Mouse (Mus musculus): ENCODE measurements around the gene Tpm1. TPM values are rescaled to one million over a fixed set of nuclear protein-coding genes. Genes with fewer than 3 reads are reported as not detected.
A peak's percentile ranks its signal among the peaks of the same experiment; 100 is the strongest.

The Tpm1 gene
- polyA plus RNA-seq, 1 experiment from 2014 or later = 818 TPM

DNA sequence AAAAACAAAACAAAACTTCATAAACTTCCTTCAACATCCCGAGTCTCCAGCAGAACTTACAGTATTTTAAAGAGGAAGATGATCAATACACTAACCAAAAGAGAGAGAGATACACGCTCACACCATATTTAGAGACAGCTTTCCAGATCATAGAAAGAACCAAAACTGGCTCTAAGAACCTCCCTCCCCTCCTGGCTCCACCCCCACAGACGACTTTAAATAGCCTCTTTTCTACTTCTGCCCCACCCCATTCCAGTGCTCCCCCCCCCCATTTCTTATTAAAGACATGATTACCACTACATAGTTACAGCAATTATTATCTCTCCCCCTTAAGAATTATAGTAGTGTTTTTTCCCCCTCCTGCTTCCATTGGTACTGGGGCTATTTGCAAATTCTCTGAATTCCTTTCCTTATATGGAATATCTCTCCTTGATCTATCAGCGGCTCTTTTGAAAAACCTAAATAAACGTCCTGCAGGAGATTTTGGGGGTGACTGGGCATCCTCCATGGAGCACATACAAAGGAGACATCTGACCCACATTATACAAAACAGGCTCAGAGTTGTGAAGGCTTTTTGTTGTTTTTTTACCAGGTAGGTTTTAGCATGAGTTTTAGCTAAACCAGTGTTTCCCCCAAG, 3.1 kb downstream of the Tpm1 start:
- Histone ChIP-seq H3K27me3 (0 out of 2 replicates have a peak, but pooled peaks cover 2% of the 10 kb centered on the region), H3K4me2 (peak overlapping the region; percentile 92), H3K4me3 (peak overlapping the region; percentile 75), H3K9ac (peak overlapping the region; percentile 95; the same call in 1 of the 2 replicates), H3K36me3 (peaks cover 4% of the 10 kb centered on the region; the same call in 1 of the 2 replicates), H3K27ac (peak overlapping the region; percentile 93; the same call in 1 of the 2 replicates), H3K4me1 (peaks cover 73% of the 10 kb centered on the region), H3K9me3 (no peaks in the 10 kb centered on the region)
- WGBS = 7% methylated on average over 5 of the region's 5 CpGs
- ATAC-seq (ENCODE audit: insufficient number of reproducible peaks, insufficient read depth, low FRiP score, low TSS enrichment, low read depth) = no peak

GRCm38 (mm10) chr9:67045306-67045675, 3.9 kb downstream of the Tpm1 start:
- Histone ChIP-seq H3K9me3 (no peaks in the 10 kb centered on the region), H3K4me3 (peak overlapping the region; percentile 75), H3K4me2 (peak overlapping the region; percentile 92), H3K4me1 (peaks cover 74% of the 10 kb centered on the region), H3K9ac (peak overlapping the region; percentile 41; the same call in 1 of the 2 replicates), H3K27ac (peak overlapping the region; percentile 62), H3K36me3 (peaks cover 11% of the 10 kb centered on the region; the same call in 1 of the 2 replicates), H3K27me3 (no peaks in the 10 kb centered on the region)
- ATAC-seq (ENCODE audit: insufficient number of reproducible peaks, insufficient read depth, low FRiP score, low TSS enrichment, low read depth) = no peak
- 26% methylated on average over 4 of the region's 4 CpGs for WGBS

GRCm38 (mm10) chr9:67044551-67045305, 4.5 kb downstream of the Tpm1 start:
- H3K4me2 ChIP-seq = peak overlapping the region; percentile 92
- peaks cover 17% of the 10 kb centered on the region; the same call in 1 of the 2 replicates for H3K36me3 ChIP-seq
- WGBS = 13% methylated on average over 9 of the region's 9 CpGs
- peak overlapping the region; percentile 88; the same call in 1 of the 2 replicates for H3K9ac ChIP-seq
- no peaks in the 10 kb centered on the region for H3K27me3 ChIP-seq
- H3K4me3 ChIP-seq = peak overlapping the region; percentile 75
- H3K4me1 ChIP-seq = peaks cover 76% of the 10 kb centered on the region
- no peak for ATAC-seq (ENCODE audit: insufficient number of reproducible peaks, insufficient read depth, low FRiP score, low TSS enrichment, low read depth)
- H3K27ac ChIP-seq = peak overlapping the region; percentile 90
- H3K9me3 ChIP-seq = no peaks in the 10 kb centered on the region

DNA sequence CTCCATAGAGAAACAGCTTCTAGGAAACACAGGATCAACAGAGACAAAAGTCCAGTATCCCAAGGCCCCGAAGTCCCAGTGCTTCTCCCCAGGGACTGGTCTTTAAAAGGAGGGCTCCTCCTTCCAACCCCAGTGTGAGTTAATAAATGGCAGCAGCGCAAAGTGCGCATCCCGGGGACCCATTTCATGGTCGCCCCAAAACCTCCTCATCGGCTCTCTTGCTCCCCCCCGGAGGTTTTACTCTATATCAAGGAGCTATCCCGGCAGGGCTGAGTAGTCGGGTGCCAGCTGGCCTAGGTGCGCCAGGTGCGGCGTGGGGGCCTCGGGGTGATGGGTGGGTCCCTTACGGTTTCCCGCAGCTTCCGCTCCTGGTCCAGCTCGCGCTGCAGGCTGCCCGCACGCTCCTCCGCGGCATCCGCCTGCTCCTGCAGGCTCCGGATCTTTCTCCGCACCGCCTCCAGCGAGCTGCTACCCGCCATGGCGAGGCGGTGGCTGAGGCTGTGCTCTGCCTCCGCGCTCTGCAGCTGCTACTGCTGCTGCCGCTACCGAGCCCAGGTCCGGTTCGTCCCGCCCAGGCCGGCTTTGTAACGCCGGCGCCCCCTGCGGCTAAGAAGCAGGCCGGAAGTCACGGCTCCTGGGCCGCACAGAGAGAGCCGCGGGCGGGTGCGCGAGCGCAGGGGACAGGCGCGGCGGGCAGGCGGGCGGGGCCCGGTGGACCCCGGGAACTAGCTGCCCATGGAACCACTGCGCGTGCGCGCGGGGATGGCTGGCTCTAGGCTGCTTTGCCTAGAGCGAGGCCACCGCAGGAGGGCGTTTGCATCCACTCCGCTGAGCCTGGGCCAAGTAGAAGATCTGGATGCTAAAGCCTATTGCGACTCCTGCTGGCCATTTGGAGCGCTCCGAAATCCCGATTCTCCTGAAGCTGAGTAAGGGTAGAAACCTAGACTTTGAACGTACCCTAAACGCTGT, 5.7 kb downstream of the Tpm1 start:
- Histone ChIP-seq H3K27me3 (no peaks in the 10 kb centered on the region), H3K4me3 (peak overlapping the region; percentile 75), H3K4me1 (peaks cover 82% of the 10 kb centered on the region), H3K9me3 (no peaks in the 10 kb centered on the region), H3K9ac (peak overlapping the region; percentile 88), H3K36me3 (peaks cover 28% of the 10 kb centered on the region), H3K4me2 (peak overlapping the region; percentile 92), H3K27ac (peak overlapping the region; percentile 90)
- peak; percentile 88 for ATAC-seq (ENCODE audit: insufficient number of reproducible peaks, insufficient read depth, low FRiP score, low TSS enrichment, low read depth)
- WGBS = under 1% methylated on average over 73 of the region's 73 CpGs

DNA sequence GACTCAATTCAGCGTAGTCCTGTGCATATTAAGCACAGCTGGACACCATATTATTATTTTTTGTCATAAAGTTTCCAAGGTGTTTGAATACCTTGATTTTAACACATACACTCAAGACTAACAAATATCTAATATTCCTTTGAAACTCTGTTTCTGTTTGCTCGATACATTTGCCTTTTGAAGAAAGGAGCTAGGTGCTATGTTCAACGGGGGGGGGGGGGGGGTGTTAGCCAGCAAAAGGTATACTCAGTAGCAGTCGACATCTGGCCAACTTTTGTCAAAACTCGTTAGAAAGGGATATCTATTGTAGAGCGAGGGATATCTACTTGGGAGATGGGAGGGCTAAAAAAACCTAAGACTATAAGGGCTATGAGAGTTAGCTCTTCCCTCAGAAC, 6.4 kb downstream of the Tpm1 start:
- no peak for ATAC-seq (ENCODE audit: insufficient number of reproducible peaks, insufficient read depth, low FRiP score, low TSS enrichment, low read depth)
- H3K4me3 ChIP-seq = peak overlapping the region; percentile 75
- H3K9me3 ChIP-seq = no peaks in the 10 kb centered on the region
- peak overlapping the region; percentile 88 for H3K9ac ChIP-seq
- WGBS = 21% methylated on average over 6 of the region's 6 CpGs
- peaks cover 82% of the 10 kb centered on the region for H3K4me1 ChIP-seq
- no peaks in the 10 kb centered on the region for H3K27me3 ChIP-seq
- peak overlapping the region; percentile 92 for H3K4me2 ChIP-seq
- peaks cover 34% of the 10 kb centered on the region for H3K36me3 ChIP-seq
- H3K27ac ChIP-seq = 0 out of 2 replicates have a peak overlapping the region, but pooled peaks have one; percentile 90

DNA sequence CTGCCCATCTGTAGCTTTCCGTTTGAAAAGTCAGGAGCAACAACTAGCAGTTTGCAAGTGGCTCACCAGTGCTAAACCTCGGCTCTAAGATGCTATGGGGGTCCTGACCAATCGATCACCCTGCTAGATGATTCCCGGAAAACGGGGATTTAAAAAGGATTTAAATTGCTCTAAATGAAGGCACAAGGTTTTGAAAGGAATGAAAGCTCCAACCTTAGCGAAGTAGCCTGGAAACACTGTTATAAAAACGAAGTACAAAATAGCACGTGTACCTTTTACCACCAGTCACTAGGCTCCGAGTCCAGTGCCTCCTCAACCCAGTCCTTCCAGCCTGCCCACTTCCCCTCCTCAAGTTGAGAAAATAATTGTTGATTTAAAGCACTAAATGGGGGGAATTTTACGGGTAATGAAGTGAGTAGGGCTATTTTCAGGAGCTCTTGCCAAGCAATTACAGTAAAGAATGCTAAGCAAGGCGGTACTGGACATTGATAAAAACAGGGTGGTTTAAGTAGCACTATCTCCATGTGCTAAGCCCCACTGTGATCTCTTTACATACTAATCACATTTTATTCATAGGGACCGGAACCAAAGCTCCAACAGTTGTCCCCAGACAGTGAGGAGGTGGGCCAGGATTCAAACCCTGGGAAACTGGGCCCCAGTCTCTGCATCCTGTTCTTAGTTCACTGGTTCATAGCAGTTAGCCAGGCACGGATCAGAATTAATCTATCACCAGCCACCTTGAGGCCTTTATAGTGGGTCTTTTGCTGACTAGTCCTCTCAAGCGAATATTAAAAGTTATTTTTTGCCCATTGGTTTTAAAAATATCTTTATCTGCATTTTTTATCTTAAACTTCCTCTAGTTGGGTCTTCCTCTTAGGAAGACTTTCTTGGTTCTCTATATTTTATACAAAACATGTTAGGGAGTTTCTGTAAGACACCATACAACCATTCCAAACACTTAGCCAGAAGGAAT, 7.1 kb downstream of the Tpm1 start:
- no peaks in the 10 kb centered on the region for H3K9me3 ChIP-seq
- H3K36me3 ChIP-seq = peaks cover 39% of the 10 kb centered on the region
- H3K4me2 ChIP-seq = peak overlapping the region; percentile 92
- 46% methylated on average over 14 of the region's 14 CpGs for WGBS
- H3K4me1 ChIP-seq = peaks cover 80% of the 10 kb centered on the region
- ATAC-seq (ENCODE audit: insufficient number of reproducible peaks, insufficient read depth, low FRiP score, low TSS enrichment, low read depth) = no peak
- peak overlapping the region; percentile 75 for H3K4me3 ChIP-seq
- H3K27me3 ChIP-seq = no peaks in the 10 kb centered on the region
- H3K27ac ChIP-seq = no peak overlapping the region
- H3K9ac ChIP-seq = peak overlapping the region; percentile 44; the same call in 1 of the 2 replicates

- Histone ChIP-seq H3K27ac (no peak overlapping the region), H3K9me3 (no peaks in the 10 kb centered on the region), H3K27me3 (no peaks in the 10 kb centered on the region), H3K9ac (no peak overlapping the region), H3K36me3 (peaks cover 46% of the 10 kb centered on the region), H3K4me2 (peak overlapping the region; percentile 92), H3K4me1 (peaks cover 75% of the 10 kb centered on the region), H3K4me3 (peak overlapping the region; percentile 75; the same call in 1 of the 2 replicates)
- 34% methylated on average over 4 of the region's 4 CpGs for WGBS
- no peak for ATAC-seq (ENCODE audit: insufficient number of reproducible peaks, insufficient read depth, low FRiP score, low TSS enrichment, low read depth)
Observed at GRCm38 (mm10) chr9:67040963-67041839, 8.0 kb downstream of the Tpm1 start.

DNA sequence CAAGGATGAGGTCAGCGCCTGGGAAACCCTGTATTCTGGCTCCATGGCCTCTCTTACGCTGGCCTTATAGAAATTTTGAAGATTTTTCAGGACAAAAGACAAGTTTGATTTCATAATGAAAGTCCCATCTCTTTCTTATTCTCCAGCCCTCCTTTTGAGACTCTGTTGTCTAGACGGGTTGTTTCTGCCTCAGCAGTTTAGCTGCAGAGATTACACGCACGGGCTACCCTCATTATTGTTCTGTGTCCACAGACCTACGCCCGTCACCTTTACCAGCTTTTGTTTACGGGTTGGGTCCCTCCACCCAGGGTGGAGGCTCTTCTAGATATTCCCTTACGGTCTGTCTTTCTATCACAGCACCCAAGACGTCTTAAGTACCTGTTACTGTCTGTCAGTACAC, 9.3 kb downstream of the Tpm1 start:
- Histone ChIP-seq H3K4me2 (no peak overlapping the region), H3K27me3 (no peaks in the 10 kb centered on the region), H3K9me3 (peaks cover 6% of the 10 kb centered on the region), H3K4me3 (no peak overlapping the region), H3K4me1 (peaks cover 64% of the 10 kb centered on the region), H3K27ac (no peak overlapping the region), H3K9ac (no peak overlapping the region), H3K36me3 (peaks cover 59% of the 10 kb centered on the region)
- ATAC-seq (ENCODE audit: insufficient number of reproducible peaks, insufficient read depth, low FRiP score, low TSS enrichment, low read depth) = no peak
- WGBS = 80% methylated on average over 10 of the region's 10 CpGs

DNA sequence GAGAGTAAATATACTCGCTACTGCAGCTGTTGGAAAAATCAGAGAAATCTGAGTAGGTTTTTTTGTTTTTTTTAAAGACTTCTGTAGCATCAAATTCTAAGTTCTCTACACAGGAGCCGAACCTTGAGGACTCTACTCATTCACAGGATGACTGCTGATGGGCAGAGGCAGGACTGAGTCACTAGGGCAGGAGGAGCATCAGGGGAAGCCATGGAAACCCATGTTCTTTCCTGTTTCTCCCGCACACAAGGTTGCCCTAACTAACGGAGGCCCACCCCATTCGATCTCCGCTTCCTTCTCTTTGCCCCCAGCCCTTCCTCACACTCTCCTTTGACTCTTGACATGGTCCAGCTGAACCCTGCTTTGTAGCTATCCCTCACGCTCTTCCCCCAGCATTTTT, 10.5 kb downstream of the Tpm1 start:
- Histone ChIP-seq H3K36me3 (peaks cover 71% of the 10 kb centered on the region), H3K27ac (no peak overlapping the region), H3K27me3 (no peaks in the 10 kb centered on the region), H3K4me2 (no peak overlapping the region), H3K9me3 (peaks cover 8% of the 10 kb centered on the region), H3K9ac (no peak overlapping the region), H3K4me3 (no peak overlapping the region), H3K4me1 (peaks cover 55% of the 10 kb centered on the region)
- 90% methylated on average over 7 of the region's 7 CpGs for WGBS
- ATAC-seq (ENCODE audit: insufficient number of reproducible peaks, insufficient read depth, low FRiP score, low TSS enrichment, low read depth) = no peak

DNA sequence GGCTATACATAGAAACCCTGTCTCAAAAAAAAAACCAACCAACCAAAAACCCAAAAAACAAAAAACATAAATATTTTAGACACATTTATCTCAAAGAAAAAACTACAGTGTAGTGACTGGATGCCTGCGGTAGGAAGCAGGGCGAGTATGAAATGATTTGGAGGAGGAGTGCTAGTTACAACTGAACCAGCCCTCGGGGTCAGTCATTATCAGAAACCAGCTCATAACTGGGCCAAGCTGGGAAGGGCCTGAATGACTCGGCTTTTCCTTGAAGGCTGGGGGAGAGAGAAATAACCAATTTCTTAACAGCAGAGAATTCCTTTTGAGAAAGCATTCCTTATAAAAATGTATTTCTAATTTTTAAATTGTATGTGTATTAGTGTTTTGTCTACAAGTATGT, 11.5 kb downstream of the Tpm1 start:
- H3K36me3 ChIP-seq = peaks cover 81% of the 10 kb centered on the region
- no peak overlapping the region for H3K4me3 ChIP-seq
- H3K27ac ChIP-seq = no peak overlapping the region

More for the DNA sequence above, 11.5 kb downstream of the Tpm1 start:
- no peak for ATAC-seq (ENCODE audit: insufficient number of reproducible peaks, insufficient read depth, low FRiP score, low TSS enrichment, low read depth)
- Histone ChIP-seq H3K4me1 (peaks cover 50% of the 10 kb centered on the region), H3K9me3 (peaks cover 8% of the 10 kb centered on the region), H3K4me2 (no peak overlapping the region), H3K9ac (no peak overlapping the region), H3K27me3 (no peaks in the 10 kb centered on the region)
- WGBS = 83% methylated on average over 4 of the region's 4 CpGs
